Mouse (Mus musculus): Measurements from ENCODE around the gene Slc25a30. TPM values are rescaled to one million over a fixed set of nuclear protein-coding genes. Genes with fewer than 3 reads are reported as not detected.
A peak's percentile ranks its signal among the peaks of the same experiment; 100 is the strongest.
"Not testable (repeated sequence)": the region's sequence is repeated elsewhere in the genome, so short reads cannot be mapped to it uniquely, and the experiment has no call there.

Gene Slc25a30
- total RNA-seq (2021) = 10 to 100 TPM in 1 of 2 experiments, 1 to 10 TPM in 1; 9.4 to 11.0 TPM
- long read RNA-seq, experiment 1, partial matches to known transcripts = 1 of 6 reads
- long read RNA-seq, experiment 1, other reads (novel, unspliced or antisense) = 1 of 6 reads
- long read RNA-seq, experiment 2, partial matches to known transcripts = 0 of 4 reads
- long read RNA-seq, experiment 2, other reads (novel, unspliced or antisense) = 1 of 4 reads

GRCm38 (mm10) chr14:75786868-75787793 lies at the start of gene Slc25a30:
Gene Slc25a30, minus strand, starts transcription at chr14:75787037.
- DNase-seq (ENCODE audit: low spot score in 2 of 2) = peak; percentile 88 to 96

- DNase-seq (ENCODE audit: low spot score in 2 of 2) = no peak
These were observed 49.7 kb upstream of the Slc25a30 start for GRCm38 (mm10) chr14:75836579-75836978.

- DNase-seq (ENCODE audit: low spot score in 2 of 2) = peak in 1 of 2 experiments; percentile 75
These were observed 48.0 kb upstream of the Slc25a30 start for GRCm38 (mm10) chr14:75834739-75835381.

- DNase-seq (ENCODE audit: low spot score in 2 of 2) = peak in 1 of 2 experiments; percentile 58
These were observed 47.5 kb upstream of the Slc25a30 start for GRCm38 (mm10) chr14:75834251-75834738.

- peak in 1 of 2 experiments; percentile 23 for DNase-seq (ENCODE audit: low spot score in 2 of 2)
These were observed 46.9 kb upstream of the Slc25a30 start for GRCm38 (mm10) chr14:75833546-75834250.

GRCm38 (mm10) chr14:75832982-75833381 lies 46.1 kb upstream of the Slc25a30 start:
- no peak for DNase-seq (ENCODE audit: low spot score in 2 of 2)

GRCm38 (mm10) chr14:75832031-75832430 lies 45.2 kb upstream of the Slc25a30 start:
- DNase-seq (ENCODE audit: low spot score in 2 of 2) = no peak

- not testable (repeated sequence) for DNase-seq (ENCODE audit: low spot score in 2 of 2)
These were observed 43.0 kb upstream of the Slc25a30 start for GRCm38 (mm10) chr14:75829817-75830216.

GRCm38 (mm10) chr14:75828866-75829806 lies 42.3 kb upstream of the Slc25a30 start:
- DNase-seq (ENCODE audit: low spot score in 2 of 2) = peak; percentile 77 to 83

- no peak for DNase-seq (ENCODE audit: low spot score in 2 of 2)
These were observed 41.4 kb upstream of the Slc25a30 start for GRCm38 (mm10) chr14:75828221-75828620.

GRCm38 (mm10) chr14:75826851-75827410 lies 40.1 kb upstream of the Slc25a30 start:
- no peak for DNase-seq (ENCODE audit: low spot score in 2 of 2)

- no peak for DNase-seq (ENCODE audit: low spot score in 2 of 2)
These were observed 33.2 kb upstream of the Slc25a30 start for GRCm38 (mm10) chr14:75820007-75820406.

- DNase-seq (ENCODE audit: low spot score in 2 of 2) = no peak
These were observed 32.5 kb upstream of the Slc25a30 start for GRCm38 (mm10) chr14:75819341-75819740.

- no peak for DNase-seq (ENCODE audit: low spot score in 2 of 2)
These were observed 31.7 kb upstream of the Slc25a30 start for GRCm38 (mm10) chr14:75818528-75818927.

- no peak for DNase-seq (ENCODE audit: low spot score in 2 of 2)
These were observed 23.1 kb upstream of the Slc25a30 start for GRCm38 (mm10) chr14:75809931-75810330.

GRCm38 (mm10) chr14:75807800-75808199 lies 21.0 kb upstream of the Slc25a30 start:
- peak in 1 of 2 experiments; percentile 43 for DNase-seq (ENCODE audit: low spot score in 2 of 2)

GRCm38 (mm10) chr14:75797769-75798386 lies 11.0 kb upstream of the Slc25a30 start:
- DNase-seq (ENCODE audit: low spot score in 2 of 2) = no peak

GRCm38 (mm10) chr14:75795918-75796317 lies 9.1 kb upstream of the Slc25a30 start:
- no peak for DNase-seq (ENCODE audit: low spot score in 2 of 2)

GRCm38 (mm10) chr14:75794726-75795125 lies 7.9 kb upstream of the Slc25a30 start:
- no peak for DNase-seq (ENCODE audit: low spot score in 2 of 2)
